Mouse (Mus musculus): ENCODE measurements around the gene Sfxn3.

DNA sequence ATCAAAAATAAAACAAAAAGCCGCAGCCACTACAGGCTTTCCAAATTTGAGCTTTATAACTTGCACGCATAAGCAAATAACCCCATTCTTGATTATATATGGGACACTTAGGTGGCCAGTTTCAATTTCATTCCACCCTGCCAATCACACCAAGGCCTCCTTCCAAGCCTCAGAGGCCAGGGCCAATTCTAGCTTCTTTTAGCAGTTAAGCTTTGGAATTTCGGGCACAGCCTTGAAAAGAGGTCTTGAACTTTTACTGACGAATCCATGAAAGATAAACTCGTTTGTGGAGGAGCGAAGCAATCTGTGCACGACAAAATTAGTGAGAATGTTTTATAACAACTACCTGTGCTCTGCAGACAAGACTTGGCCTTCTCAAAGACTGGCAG, 10.4 kb downstream of the Sfxn3 start:
- TF ChIP-seq CTCF (IDR thresholded peaks at IDR 0.05; ENCODE audit: borderline replicate concordance, extremely low read depth, insufficient read depth, insufficient read length): no peak
- no peak for TF ChIP-seq POLR2A (IDR thresholded peaks at IDR 0.05; ENCODE audit: borderline replicate concordance, extremely low read depth, insufficient read depth, insufficient read length, poor library complexity, severe bottlenecking)

Measured in brain, embryonic 14.5 days (tissue).